In genomic region chr5:103659571-103659970, GRCm38 (mm10) we compare ENCODE assay signal across 9 mouse cellular contexts. TPM values are rescaled to one million over a fixed set of nuclear protein-coding genes. Genes with fewer than 3 reads are reported as not detected.
DNase-seq lines count a peak whose midpoint lies in the region; ATAC-seq and TF ChIP-seq lines count a peak whose summit lies in the region.
"Had no signal": no experiment of that assay in that cellular context is flagged by ENCODE, and none has a peak within 500 bp of the region (broad histone marks: within the 10 kb centered on the region; RNA-seq: fewer than 3 reads in every experiment).

No protein-coding gene starts in this region.

- DNase-seq in heart, adult 8-10 months (ENCODE audit: low spot score) = peak; percentile 68
- no peak for DNase-seq in heart, embryonic 10.5 days (ENCODE audit: low spot score)
- DNase-seq in brain, embryonic 14.5 days (ENCODE audit: low read depth) = peak; percentile 84
- DNase-seq in right cerebral cortex, postnatal 10 days (ENCODE audit: low spot score in 2 of 2) = no peak
- DNase-seq in ovary, postnatal 36 days (ENCODE audit: low spot score) = no peak
- DNase-seq: liver, embryonic 13.5 days had no signal

- H3K9ac ChIP-seq in midbrain, embryonic 15.5 days = no peak overlapping the region
- no peak overlapping the region for H3K9ac ChIP-seq in midbrain, embryonic 13.5 days (replicated peaks)
- H3K9ac ChIP-seq: liver, embryonic 13.5 days had no signal

- no peak overlapping the region for H3K4me3 ChIP-seq in heart, embryonic 10.5 days
- no peak overlapping the region for H3K4me3 ChIP-seq in midbrain, embryonic 15.5 days
- no peak overlapping the region for H3K4me3 ChIP-seq in midbrain, embryonic 13.5 days (replicated peaks)
- H3K4me3 ChIP-seq: liver, embryonic 13.5 days had no signal

- H3K4me2 ChIP-seq in midbrain, embryonic 15.5 days = no peak overlapping the region
- no peak overlapping the region for H3K4me2 ChIP-seq in midbrain, embryonic 13.5 days (replicated peaks)
- H3K4me2 ChIP-seq: liver, embryonic 13.5 days had no signal

- H3K27me3 ChIP-seq in heart, embryonic 10.5 days (ENCODE audit: insufficient read depth, poor library complexity, severe bottlenecking) = peaks cover 6% of the 10 kb centered on the region; the same call in 1 of the 2 replicates
- 0 out of 2 replicates have a peak, but pooled peaks cover 2% of the 10 kb centered on the region for H3K27me3 ChIP-seq in midbrain, embryonic 15.5 days (replicated peaks)
- peaks cover 13% of the 10 kb centered on the region; the same call in 1 of the 2 replicates for H3K27me3 ChIP-seq in midbrain, embryonic 13.5 days

- peaks cover 7% of the 10 kb centered on the region; the same call in 1 of the 2 replicates for H3K4me1 ChIP-seq in heart, embryonic 10.5 days
- H3K4me1 ChIP-seq in midbrain, embryonic 15.5 days = peaks cover 11% of the 10 kb centered on the region; the same call in 1 of the 2 replicates
- 0 out of 2 replicates have a peak, but pooled peaks cover 3% of the 10 kb centered on the region for H3K4me1 ChIP-seq in midbrain, embryonic 13.5 days (replicated peaks)

- peak; percentile 29; the same call in 1 of the 2 replicates for ATAC-seq in midbrain, embryonic 15.5 days (replicated peaks)
- no peak for ATAC-seq in midbrain, embryonic 13.5 days
- peak; percentile 46 for ATAC-seq in megakaryocyte, adult 5-6 weeks (ENCODE audit: poor library complexity, severe bottlenecking)

- 38% methylated on average over 3 of the region's 3 CpGs for WGBS in heart, embryonic 10.5 days
- WGBS in midbrain, embryonic 15.5 days = 30% methylated on average over 3 of the region's 3 CpGs
- WGBS in midbrain, embryonic 13.5 days = 40% methylated on average over 3 of the region's 3 CpGs

- no peaks in the 10 kb centered on the region for H3K9me3 ChIP-seq in heart, embryonic 10.5 days
- no peaks in the 10 kb centered on the region for H3K9me3 ChIP-seq in midbrain, embryonic 15.5 days
- no peaks in the 10 kb centered on the region for H3K9me3 ChIP-seq in midbrain, embryonic 13.5 days
- H3K9me3 ChIP-seq: liver, embryonic 13.5 days had no signal

- no peaks in the 10 kb centered on the region for H3K36me3 ChIP-seq in heart, embryonic 10.5 days
- no peaks in the 10 kb centered on the region for H3K36me3 ChIP-seq in midbrain, embryonic 15.5 days (replicated peaks)
- no peaks in the 10 kb centered on the region for H3K36me3 ChIP-seq in midbrain, embryonic 13.5 days
- H3K36me3 ChIP-seq: liver, embryonic 13.5 days had no signal

- TF ChIP-seq POLR2A in brain, embryonic 14.5 days (IDR thresholded peaks at IDR 0.05; ENCODE audit: borderline replicate concordance, extremely low read depth, insufficient read depth, insufficient read length, poor library complexity, severe bottlenecking) = no peak

- TF ChIP-seq CTCF in brain, embryonic 14.5 days (IDR thresholded peaks at IDR 0.05; ENCODE audit: borderline replicate concordance, extremely low read depth, insufficient read depth, insufficient read length) = peak; percentile 49; the same call in 1 of the 2 replicates

- no peak overlapping the region for H3K27ac ChIP-seq in heart, embryonic 10.5 days
- H3K27ac ChIP-seq in midbrain, embryonic 15.5 days = no peak overlapping the region
- H3K27ac ChIP-seq in midbrain, embryonic 13.5 days = no peak overlapping the region
- H3K27ac ChIP-seq: liver, embryonic 13.5 days had no signal

RNA-seq across cellular contexts. Expression of gene 1700016H13Rik, which starts 3.8 kb away (rescaled TPM):
- not detected for total RNA-seq in heart, adult 8-10 months (2022)
- polyA plus RNA-seq in heart, embryonic 10.5 days (2016; fragmentation: Nextera tagmentation; extraction: Ambion mirVana) = 0.42 TPM in 1 of 2 replicates, not detected in the other
- polyA plus RNA-seq in midbrain, embryonic 15.5 days (2015; fragmentation: Nextera tagmentation; extraction: Ambion mirVana) = 0.17 and 0.93 TPM in 2 replicates
- 0.17 and 0.28 TPM in 2 replicates for polyA plus RNA-seq in midbrain, embryonic 13.5 days (2015; fragmentation: Nextera tagmentation; extraction: Ambion mirVana)
- 0.18 and 0.24 TPM in 2 replicates for polyA plus RNA-seq in brain, embryonic 14.5 days (2012; rRNA removed)
- not detected in 2 replicates for total RNA-seq in megakaryocyte, adult 5-6 weeks (2015)
- total RNA-seq in megakaryocyte, adult 5-6 weeks (2017) = not detected in 2 replicates

RNA-seq across cellular contexts. Expression of gene Slc10a6, which starts 30.4 kb away (rescaled TPM):
- 1 to 10 TPM; 3.7 to 6.3 (median 4.4) TPM for total RNA-seq in heart, adult 8-10 months (2022)
- 0.11 and 0.17 TPM in 2 replicates for polyA plus RNA-seq in heart, embryonic 10.5 days (2016; fragmentation: Nextera tagmentation; extraction: Ambion mirVana)
- polyA plus RNA-seq in midbrain, embryonic 15.5 days (2015; fragmentation: Nextera tagmentation; extraction: Ambion mirVana) = 0.13 TPM in 2 replicates
- polyA plus RNA-seq in midbrain, embryonic 13.5 days (2015; fragmentation: Nextera tagmentation; extraction: Ambion mirVana) = 0.09 TPM in 1 of 2 replicates, not detected in the other
- 0.19 and 0.25 TPM in 2 replicates for polyA plus RNA-seq in brain, embryonic 14.5 days (2012; rRNA removed)
- not detected in 2 replicates for total RNA-seq in megakaryocyte, adult 5-6 weeks (2015)
- not detected in 2 replicates for total RNA-seq in megakaryocyte, adult 5-6 weeks (2017)
- polyA plus RNA-seq: liver, embryonic 13.5 days had no signal

RNA-seq across cellular contexts. Expression of gene Aff1, which starts 32.6 kb away (rescaled TPM):
- total RNA-seq in heart, adult 8-10 months (2022) = 10 to 100 TPM; 39.9 to 43.8 (median 42.7) TPM
- polyA plus RNA-seq in heart, embryonic 10.5 days (2016; fragmentation: Nextera tagmentation; extraction: Ambion mirVana) = 8.1 TPM in 2 replicates
- 2.1 TPM in 2 replicates for polyA plus RNA-seq in midbrain, embryonic 15.5 days (2015; fragmentation: Nextera tagmentation; extraction: Ambion mirVana)
- polyA plus RNA-seq in midbrain, embryonic 13.5 days (2015; fragmentation: Nextera tagmentation; extraction: Ambion mirVana) = 1.9 and 2.3 TPM in 2 replicates
- 0.91 and 2.9 TPM in 2 replicates for polyA plus RNA-seq in brain, embryonic 14.5 days (2012; rRNA removed)
- 45.0 and 51.0 TPM in 2 replicates for total RNA-seq in megakaryocyte, adult 5-6 weeks (2015)
- 16.3 and 29.0 TPM in 2 replicates for total RNA-seq in megakaryocyte, adult 5-6 weeks (2017)

Comparison
In these comparisons a context has a peak if more than half of its experiments do, and no peak if none do; other contexts are left out.
1. DNase-seq: peak in heart, adult 8-10 months (single experiment) and brain, embryonic 14.5 days (single experiment); none in heart, embryonic 10.5 days (single experiment), right cerebral cortex, postnatal 10 days (0 of 2) and ovary, postnatal 36 days (single experiment).